Mouse (Mus musculus) frontal cortex, postnatal 10 days (tissue): Measurements from ENCODE around the gene Tmem91.

Source experiments
- DNase-seq, 2 experiments: peaks; one replicate each; pipeline ENCODE4 v3.0.0; 2022; ENCODE audit warnings: low spot score in 2 of 2, mixed read lengths in 1 of 2

Tmem91 gene

DNA sequence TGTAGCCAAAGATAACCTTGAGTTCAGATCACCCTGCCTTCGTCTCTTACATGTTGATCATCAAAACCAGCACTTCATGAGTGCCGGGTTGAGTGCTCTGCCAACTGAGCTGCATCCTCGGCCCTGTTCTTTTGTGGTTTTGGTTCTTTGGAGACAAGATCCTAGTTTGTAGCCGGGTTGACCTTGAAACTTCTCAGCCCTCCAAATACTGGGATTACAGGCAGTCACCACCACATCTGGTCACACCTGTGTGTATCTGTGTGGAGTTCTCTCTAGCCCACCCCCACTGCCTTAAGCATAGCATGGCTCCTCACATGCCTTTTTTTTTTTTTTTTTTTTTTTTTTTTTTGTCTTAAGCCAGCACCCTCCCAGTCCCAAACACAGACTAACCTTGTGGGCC, 4.9 kb downstream of the Tmem91 start:
- no peak for DNase-seq

DNA sequence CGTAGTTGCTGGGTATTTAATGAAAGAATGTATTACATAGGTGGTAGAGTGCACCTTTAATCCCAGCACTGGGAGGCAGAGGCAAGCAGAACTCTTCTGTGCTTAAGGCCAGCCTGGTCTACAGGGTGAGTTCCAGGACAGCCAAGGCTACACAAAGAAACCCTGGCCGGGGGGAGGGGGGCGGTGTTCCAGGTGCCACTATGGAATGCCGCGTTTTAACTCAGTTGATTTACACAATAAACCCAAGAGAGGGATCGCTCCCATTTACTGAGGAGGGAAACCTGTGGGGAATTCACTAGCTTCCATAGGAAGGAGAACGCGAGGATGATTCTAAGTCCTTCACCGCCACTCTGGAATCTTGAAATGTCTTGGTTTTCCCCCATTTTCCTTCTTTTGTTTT, 5.3 kb downstream of the Tmem91 start:
- no peak for DNase-seq

DNA sequence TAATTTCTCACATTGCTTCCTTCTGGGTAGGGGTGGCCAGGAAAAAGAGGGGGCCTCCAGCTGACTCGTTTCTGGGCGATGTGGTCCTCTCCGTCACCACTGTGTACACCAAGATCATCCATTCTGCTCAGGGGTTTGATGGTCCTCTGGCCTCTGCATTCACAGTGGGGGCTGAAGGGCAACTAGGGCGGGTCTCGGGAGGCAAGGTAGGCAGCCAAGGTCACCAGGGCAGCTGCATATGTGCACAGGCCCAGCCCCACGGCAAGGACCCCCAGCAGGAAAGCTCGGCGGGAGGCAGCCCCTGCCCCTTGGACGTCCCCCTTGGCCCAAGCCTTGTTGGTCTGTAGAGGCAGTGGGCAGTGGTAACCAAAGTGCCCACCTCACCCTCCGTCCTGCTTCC, 5.8 kb downstream of the Tmem91 start:
- DNase-seq = no peak

GRCm38 (mm10) chr7:25666381-25666780, 8.6 kb downstream of the Tmem91 start:
- DNase-seq = no peak

GRCm38 (mm10) chr7:25658657-25659472, 16.1 kb downstream of the Tmem91 start, which contains the start of the genes Bckdha and Exosc5:
Bckdha (minus strand) TSS chr7:25658981.
Exosc5 (plus strand) TSS chr7:25659164.
- DNase-seq = peak; percentile 99

GRCm38 (mm10) chr7:25657785-25658184, 17.2 kb downstream of the Tmem91 start:
- no peak for DNase-seq

DNA sequence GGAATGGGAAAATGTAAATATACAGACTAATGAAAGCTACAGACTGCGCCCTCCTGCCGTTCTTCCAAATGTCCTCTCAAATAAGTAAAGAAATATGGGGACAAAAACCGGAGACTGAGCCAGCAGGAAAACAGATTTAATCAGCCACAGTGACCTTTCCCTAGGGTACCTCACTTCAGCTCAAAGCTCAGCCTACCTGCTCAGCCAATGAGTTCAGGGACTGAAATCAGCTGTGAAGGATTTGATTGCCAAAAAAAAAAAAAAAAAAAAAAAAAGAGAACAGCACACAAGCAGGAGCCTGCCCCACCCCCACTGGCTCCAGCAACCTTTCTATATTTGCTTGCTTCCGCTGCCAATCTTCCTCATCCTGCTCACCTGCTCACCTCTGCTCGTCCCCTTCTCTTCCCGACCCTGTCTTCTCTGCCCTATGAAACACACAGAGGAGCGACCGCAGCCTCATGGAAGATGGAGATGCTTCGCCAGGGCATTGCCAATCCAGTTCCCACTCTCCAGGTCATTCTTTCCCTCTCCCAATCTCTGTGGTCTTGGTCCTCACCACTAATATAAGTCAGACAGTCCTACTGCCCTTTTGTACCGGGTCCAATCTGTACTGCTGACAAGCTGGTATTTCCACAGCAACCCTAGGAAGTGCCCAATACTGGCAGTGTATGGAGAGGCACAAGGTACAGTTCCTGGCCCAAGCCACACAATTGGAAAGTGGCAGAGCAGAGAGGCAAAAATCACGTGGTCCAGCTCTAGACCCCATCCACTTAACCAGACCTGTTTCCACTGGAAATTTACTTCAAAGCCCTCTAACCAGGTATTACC, 19.2 kb downstream of the Tmem91 start:
- no peak for DNase-seq

DNA sequence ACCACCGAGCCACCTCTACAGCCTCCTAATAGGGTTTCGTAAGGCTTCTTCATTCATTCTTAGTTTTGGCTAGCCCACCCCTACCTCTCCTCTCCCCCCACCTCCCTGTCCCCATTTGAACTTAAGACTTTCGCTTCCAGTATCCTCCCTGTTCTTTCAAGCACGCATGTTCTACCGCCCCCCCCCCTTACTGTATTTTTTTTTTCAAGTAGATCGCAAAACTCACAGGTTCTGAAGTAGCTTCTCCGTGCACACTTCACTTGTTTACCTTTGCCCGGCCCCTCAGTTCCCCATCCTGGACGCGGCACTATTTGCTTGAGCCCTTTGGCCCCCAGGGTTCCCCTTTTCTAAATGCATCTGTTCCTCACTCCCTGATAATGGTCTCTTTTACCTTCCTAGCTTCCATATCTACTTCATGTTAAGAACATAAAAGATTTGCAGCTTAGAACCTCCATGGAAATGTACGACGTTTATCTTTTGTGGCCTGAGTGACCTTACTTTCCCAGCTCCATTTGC, 22.7 kb downstream of the Tmem91 start:
- DNase-seq = no peak

DNA sequence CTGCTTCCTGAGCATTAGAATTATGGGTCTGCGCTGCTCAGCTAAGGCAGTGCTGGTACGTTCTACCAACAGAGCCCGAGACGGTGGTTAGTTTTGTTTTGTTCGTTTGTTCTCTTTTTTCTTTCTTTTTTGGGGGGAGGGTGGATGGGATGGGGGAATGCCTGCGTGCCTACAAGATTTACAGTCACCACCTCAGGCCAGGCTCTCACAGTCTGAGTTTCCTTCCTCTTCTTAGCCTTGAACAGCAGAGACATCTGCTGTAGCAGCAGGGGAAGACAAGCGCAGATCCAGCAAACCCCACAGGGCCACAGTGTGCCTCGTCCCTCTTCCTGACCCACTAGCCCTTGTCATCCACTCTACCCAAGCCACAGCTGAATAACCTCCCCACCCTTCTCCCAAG, 23.7 kb downstream of the Tmem91 start:
- DNase-seq = no peak

GRCm38 (mm10) chr7:25649839-25650238, 25.1 kb downstream of the Tmem91 start:
- no peak for DNase-seq

DNA sequence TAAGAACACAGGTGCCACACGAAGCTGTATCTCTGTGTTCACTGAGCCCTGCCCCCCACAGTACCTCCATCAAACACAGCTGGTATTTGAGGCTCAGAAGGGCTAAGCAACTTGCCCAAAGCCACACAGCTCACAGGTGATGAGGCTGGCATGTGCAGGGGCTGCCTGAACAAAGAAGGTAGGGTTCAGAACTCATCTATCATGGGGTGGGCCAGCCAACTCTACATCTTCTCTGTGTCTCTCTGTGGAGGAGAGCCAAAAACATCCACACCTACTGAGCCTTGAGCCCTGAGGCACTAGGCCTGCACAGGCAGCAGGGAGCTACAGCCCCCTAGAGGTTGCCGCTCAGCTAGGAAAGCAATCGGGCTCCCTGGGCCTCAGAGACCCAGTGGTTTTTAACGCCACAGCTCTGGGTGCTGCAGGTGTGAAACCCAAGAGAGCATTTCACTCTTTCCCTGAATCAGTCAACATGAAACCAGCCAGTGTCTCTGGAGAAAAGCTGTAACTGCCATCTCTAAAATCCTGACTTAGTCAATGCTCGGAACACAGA, 27.3 kb downstream of the Tmem91 start:
- no peak for DNase-seq

DNA sequence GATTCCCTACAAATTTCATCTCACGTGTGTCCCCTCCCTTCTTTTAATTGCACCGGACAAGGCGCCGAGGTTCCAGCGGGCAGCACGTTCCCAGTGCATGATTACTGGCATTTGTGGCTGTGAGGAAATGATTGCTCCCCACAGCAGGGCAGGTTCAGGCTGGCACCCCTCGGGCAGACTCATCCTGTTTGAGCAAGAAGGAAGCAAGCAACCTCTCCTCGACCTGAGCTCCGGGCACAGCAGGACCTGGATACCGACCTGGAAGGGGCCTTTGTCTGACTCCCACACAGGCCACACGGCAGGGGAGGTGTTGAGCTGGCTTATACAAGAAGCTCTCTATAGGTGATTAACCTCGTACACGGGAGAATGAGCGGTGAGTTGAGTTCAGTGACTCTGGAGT, 29.9 kb downstream of the Tmem91 start:
- DNase-seq = no peak

GRCm38 (mm10) chr7:25644631-25645030, 30.3 kb downstream of the Tmem91 start:
- no peak for DNase-seq

DNA sequence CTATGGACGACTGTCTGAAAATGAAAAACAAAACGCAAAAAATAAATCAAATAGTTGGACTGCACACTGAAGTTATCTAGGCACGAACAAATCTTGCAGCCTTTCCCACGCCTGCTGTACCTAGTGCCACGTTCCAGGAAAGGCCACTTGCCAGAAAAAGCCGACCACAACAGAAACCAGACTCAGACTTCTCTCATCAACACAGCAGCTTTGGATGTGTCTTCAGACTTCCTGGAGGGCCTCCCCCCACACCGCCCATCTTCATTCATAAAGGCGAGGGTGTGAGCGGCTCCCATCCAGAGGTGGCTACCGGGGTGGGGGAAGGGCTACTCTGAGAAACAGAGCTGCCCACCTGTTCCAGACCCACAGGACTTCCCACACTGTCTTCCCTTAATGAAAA, 30.8 kb downstream of the Tmem91 start:
- no peak for DNase-seq

DNA sequence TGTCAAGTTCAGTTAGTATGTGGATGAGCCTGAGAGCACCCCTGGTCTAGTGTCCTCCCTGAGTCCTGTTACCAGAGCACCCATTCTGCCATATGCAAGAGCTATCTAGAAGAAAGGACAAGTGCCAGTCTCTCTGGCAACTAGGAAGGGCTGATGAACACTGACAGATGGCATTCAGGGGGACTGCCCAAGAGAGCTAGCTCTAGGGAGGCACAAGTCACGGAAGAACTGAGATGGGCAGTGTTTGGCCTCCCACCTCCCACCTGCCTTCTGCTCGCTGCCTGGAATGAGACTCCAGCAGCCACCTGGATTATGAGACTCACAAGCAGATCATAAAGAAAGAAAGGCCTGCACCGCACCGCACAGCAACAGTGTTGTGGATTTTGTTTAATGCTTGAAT, 35.2 kb downstream of the Tmem91 start:
- no peak for DNase-seq

GRCm38 (mm10) chr7:25637099-25637498, 37.9 kb downstream of the Tmem91 start:
- DNase-seq = no peak

- DNase-seq = no peak
These were observed 38.6 kb downstream of the Tmem91 start for GRCm38 (mm10) chr7:25636373-25636772.

GRCm38 (mm10) chr7:25632679-25633078, 42.3 kb downstream of the Tmem91 start:
- DNase-seq = no peak

DNA sequence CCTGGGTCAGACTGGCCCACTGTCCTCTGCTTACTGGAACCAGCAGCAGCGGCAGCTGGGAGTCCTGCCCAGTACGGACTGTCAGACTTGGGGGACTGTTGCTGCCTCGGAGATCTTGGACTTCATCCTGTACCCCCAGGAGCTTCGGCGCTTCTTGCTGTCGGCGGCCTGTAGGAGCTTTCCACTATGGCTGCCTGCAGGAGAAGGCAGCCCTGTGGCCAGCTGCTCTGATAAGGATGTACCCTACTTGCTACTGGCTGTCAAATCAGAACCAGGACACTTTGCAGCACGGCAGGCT, 46.7 kb downstream of the Tmem91 start:
- DNase-seq = no peak

DNA sequence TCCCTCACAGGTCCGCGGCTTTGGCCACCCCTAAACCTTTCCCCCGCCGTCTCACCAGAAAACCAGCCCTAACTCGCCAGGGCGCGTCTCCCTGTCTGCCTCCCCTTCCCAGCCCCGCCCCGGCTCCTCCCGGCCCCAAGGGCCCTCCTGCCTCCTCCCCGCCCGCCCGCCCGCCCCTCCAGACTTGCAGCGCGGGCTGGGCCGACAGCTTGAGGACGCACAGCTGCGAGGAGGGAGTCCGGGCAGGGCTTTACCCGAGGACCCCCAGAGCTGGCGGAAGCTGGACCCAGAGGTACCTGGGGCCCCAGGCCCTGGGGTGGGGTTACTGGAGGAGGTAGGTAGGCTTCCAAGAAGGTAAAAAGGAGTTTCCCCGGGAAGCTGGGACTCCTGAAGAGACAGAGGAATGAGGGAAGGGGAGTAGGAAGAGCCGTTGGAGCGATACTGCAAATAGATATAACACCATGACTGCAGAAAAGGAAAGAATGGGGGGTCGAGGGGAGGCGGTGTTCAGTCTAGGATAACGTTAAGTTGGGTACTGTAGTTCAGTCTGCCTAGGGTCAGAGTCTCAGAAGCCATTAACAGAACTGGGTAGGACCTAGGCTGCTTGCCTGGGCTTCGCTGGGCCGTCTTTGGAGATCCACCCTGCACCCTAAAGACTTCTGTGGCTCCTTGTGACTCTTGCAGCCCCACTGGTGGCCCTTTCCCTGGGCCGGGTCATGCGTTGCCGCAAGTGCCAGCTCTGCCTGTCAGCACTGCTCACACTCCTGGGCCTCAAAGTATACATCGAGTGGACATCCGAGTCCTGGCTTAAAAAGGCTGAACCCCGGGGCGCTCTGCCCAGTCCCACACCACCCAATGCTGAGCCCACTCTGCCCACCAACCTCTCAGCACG, 47.3 kb downstream of the Tmem91 start:
- DNase-seq = no peak
